Mouse (Mus musculus): Measurements from ENCODE around the gene Rpusd2. TPM values are rescaled to one million over a fixed set of nuclear protein-coding genes. Genes with fewer than 3 reads are reported as not detected.

The Rpusd2 gene
- polyA plus RNA-seq, 1 experiment from 2014 or later, result 2.4 TPM

- Histone ChIP-seq H3K36me3 (ENCODE audit: inconsistent target) (peaks cover 41% of the 10 kb centered on the region), H3K27ac (no peak overlapping the region), H3K4me3 (ENCODE audit: inconsistent target) (no peak overlapping the region), H3K79me2 (ENCODE audit: inconsistent target) (no peaks in the 10 kb centered on the region)
- 90% methylated on average over 5 of the region's 5 CpGs for WGBS (ENCODE audit: missing documents)
Observed at GRCm38 (mm10) chr2:119019131-119019530, 15.5 kb upstream of the Rpusd2 start.

GRCm38 (mm10) chr2:119019538-119019937 lies 15.1 kb upstream of the Rpusd2 start:
- WGBS (ENCODE audit: missing documents), result 90% methylated on average over 4 of the region's 4 CpGs
- no peak overlapping the region for H3K27ac ChIP-seq
- H3K4me3 ChIP-seq (ENCODE audit: inconsistent target), result no peak overlapping the region
- no peaks in the 10 kb centered on the region for H3K79me2 ChIP-seq (ENCODE audit: inconsistent target)
- peaks cover 43% of the 10 kb centered on the region for H3K36me3 ChIP-seq (ENCODE audit: inconsistent target)

GRCm38 (mm10) chr2:119023154-119023660 lies 11.4 kb upstream of the Rpusd2 start:
- Histone ChIP-seq H3K4me3 (ENCODE audit: inconsistent target) (no peak overlapping the region), H3K79me2 (ENCODE audit: inconsistent target) (peaks cover 12% of the 10 kb centered on the region), H3K27ac (no peak overlapping the region), H3K36me3 (ENCODE audit: inconsistent target) (peaks cover 62% of the 10 kb centered on the region)
- WGBS (ENCODE audit: missing documents), result over 99% methylated on average over 6 of the region's 6 CpGs

- no peak overlapping the region for H3K27ac ChIP-seq
- WGBS (ENCODE audit: missing documents), result 80% methylated on average over 9 of the region's 9 CpGs
- peaks cover 20% of the 10 kb centered on the region for H3K79me2 ChIP-seq (ENCODE audit: inconsistent target)
- H3K4me3 ChIP-seq (ENCODE audit: inconsistent target), result no peak overlapping the region
- H3K36me3 ChIP-seq (ENCODE audit: inconsistent target), result peaks cover 50% of the 10 kb centered on the region
Observed at GRCm38 (mm10) chr2:119024536-119025238, 9.9 kb upstream of the Rpusd2 start.

DNA sequence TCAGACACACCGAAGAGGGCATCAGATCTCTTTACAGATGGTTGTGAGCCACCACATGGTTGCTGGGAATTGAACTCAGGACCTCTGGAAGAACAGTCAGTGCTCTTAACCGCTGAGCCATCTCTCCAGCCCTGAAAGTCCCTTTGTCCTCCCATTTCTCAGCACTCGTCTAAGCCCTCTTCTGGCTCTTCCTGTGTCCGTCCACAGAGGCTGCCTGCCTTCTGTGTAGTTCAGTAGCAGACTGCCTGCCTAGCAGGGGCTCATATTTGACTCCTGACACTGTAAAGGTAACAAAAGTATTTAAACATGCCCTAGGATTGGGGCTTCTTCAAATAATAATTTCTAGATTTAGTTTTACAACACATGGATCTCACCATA lies 9.4 kb upstream of the Rpusd2 start:
- H3K4me3 ChIP-seq (ENCODE audit: inconsistent target), result no peak overlapping the region

GRCm38 (mm10) chr2:119026951-119027350 lies 7.6 kb upstream of the Rpusd2 start:
- H3K4me3 ChIP-seq (ENCODE audit: inconsistent target), result no peak overlapping the region
- peaks cover 29% of the 10 kb centered on the region for H3K36me3 ChIP-seq (ENCODE audit: inconsistent target)
- peaks cover 20% of the 10 kb centered on the region for H3K79me2 ChIP-seq (ENCODE audit: inconsistent target)
- WGBS (ENCODE audit: missing documents), result 95% methylated on average over 4 of the region's 4 CpGs
- no peak overlapping the region for H3K27ac ChIP-seq

More for the DNA sequence above, 9.4 kb upstream of the Rpusd2 start:
- 98% methylated on average over 4 of the region's 4 CpGs for WGBS (ENCODE audit: missing documents)
- peaks cover 20% of the 10 kb centered on the region for H3K79me2 ChIP-seq (ENCODE audit: inconsistent target)
- no peak overlapping the region for H3K27ac ChIP-seq
- peaks cover 46% of the 10 kb centered on the region for H3K36me3 ChIP-seq (ENCODE audit: inconsistent target)

- Histone ChIP-seq H3K27ac (peak within 1 kb of the TSS; percentile 36), H3K36me3 (ENCODE audit: inconsistent target) (peaks cover 26% of the 10 kb centered on the region), H3K79me2 (ENCODE audit: inconsistent target) (peaks cover 20% of the 10 kb centered on the region), H3K4me3 (ENCODE audit: inconsistent target) (peak within 1 kb of the TSS; percentile 96)
- WGBS (ENCODE audit: missing documents), result under 1% methylated on average over 27 of the region's 28 CpGs
Observed at GRCm38 (mm10) chr2:119028941-119029551, 5.5 kb upstream of the Rpusd2 start, which contains the start of gene Ccdc32. Ccdc32 (minus strand) TSS chr2:119029393.

- Histone ChIP-seq H3K79me2 (ENCODE audit: inconsistent target) (peaks cover 19% of the 10 kb centered on the region), H3K27ac (peak overlapping the region; percentile 15; the same call in 1 of the 2 replicates), H3K36me3 (ENCODE audit: inconsistent target) (peaks cover 4% of the 10 kb centered on the region; the same call in 1 of the 2 replicates), H3K4me3 (ENCODE audit: inconsistent target) (no peak overlapping the region)
- WGBS (ENCODE audit: missing documents), result 22% methylated on average over 4 of the region's 4 CpGs
Observed at GRCm38 (mm10) chr2:119032191-119032590, 2.4 kb upstream of the Rpusd2 start.

- no peak overlapping the region for H3K27ac ChIP-seq
- H3K36me3 ChIP-seq (ENCODE audit: inconsistent target), result peaks cover 16% of the 10 kb centered on the region
- H3K79me2 ChIP-seq (ENCODE audit: inconsistent target), result no peaks in the 10 kb centered on the region
- peak overlapping the region; percentile 65 for H3K4me3 ChIP-seq (ENCODE audit: inconsistent target)
- 22% methylated on average over 7 of the region's 7 CpGs for WGBS (ENCODE audit: missing documents)
Observed at GRCm38 (mm10) chr2:119035397-119035745, 781 bp downstream of the Rpusd2 start.

- H3K27ac ChIP-seq, result no peak overlapping the region
- peaks cover 16% of the 10 kb centered on the region for H3K36me3 ChIP-seq (ENCODE audit: inconsistent target)
- no peaks in the 10 kb centered on the region for H3K79me2 ChIP-seq (ENCODE audit: inconsistent target)
- no peak overlapping the region for H3K4me3 ChIP-seq (ENCODE audit: inconsistent target)
- WGBS (ENCODE audit: missing documents), result 31% methylated on average over 4 of the region's 4 CpGs
Observed at GRCm38 (mm10) chr2:119040882-119041281, 6.3 kb downstream of the Rpusd2 start.

DNA sequence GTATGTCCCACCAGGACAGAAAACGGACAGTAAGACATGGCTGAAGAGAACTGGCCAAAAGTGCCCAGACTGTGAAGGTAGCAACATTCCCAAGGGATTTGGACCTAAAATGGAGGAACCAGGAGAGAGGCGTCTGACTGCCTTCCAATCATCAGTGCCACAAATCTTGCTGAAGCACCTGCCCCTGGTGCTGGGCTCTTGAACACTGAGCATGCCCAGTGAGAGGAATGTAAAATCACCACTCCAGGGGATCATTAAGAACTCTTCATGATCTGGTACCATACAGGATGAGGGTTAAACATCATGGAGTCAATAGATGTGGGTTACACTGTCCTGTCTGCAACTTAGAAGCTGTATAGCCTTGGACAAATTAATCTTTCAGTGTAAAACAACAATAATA lies 10.6 kb downstream of the Rpusd2 start:
- 93% methylated on average over 2 of the region's 2 CpGs for WGBS (ENCODE audit: missing documents)
- H3K36me3 ChIP-seq (ENCODE audit: inconsistent target), result no peaks in the 10 kb centered on the region
- H3K27ac ChIP-seq, result no peak overlapping the region
- no peak overlapping the region for H3K4me3 ChIP-seq (ENCODE audit: inconsistent target)
- H3K79me2 ChIP-seq (ENCODE audit: inconsistent target), result peaks cover 26% of the 10 kb centered on the region

- H3K27ac ChIP-seq, result peak within 1 kb of the TSS; percentile 89
- H3K79me2 ChIP-seq (ENCODE audit: inconsistent target), result peaks cover 44% of the 10 kb centered on the region
- peak within 1 kb of the TSS; percentile 76 for H3K4me3 ChIP-seq (ENCODE audit: inconsistent target)
- H3K36me3 ChIP-seq (ENCODE audit: inconsistent target), result no peaks in the 10 kb centered on the region
- under 1% methylated on average over 72 of the region's 77 CpGs for WGBS (ENCODE audit: missing documents)
Observed at GRCm38 (mm10) chr2:119046649-119047611, 12.3 kb downstream of the Rpusd2 start, which contains the start of gene Knl1. Knl1 (plus strand) TSS chr2:119047119.

- WGBS (ENCODE audit: missing documents), result 25% methylated on average over 4 of the region's 4 CpGs
- H3K4me3 ChIP-seq (ENCODE audit: inconsistent target), result peak overlapping the region; percentile 76
- peak overlapping the region; percentile 89 for H3K27ac ChIP-seq
- H3K36me3 ChIP-seq (ENCODE audit: inconsistent target), result no peaks in the 10 kb centered on the region
- peaks cover 53% of the 10 kb centered on the region for H3K79me2 ChIP-seq (ENCODE audit: inconsistent target)
Observed at GRCm38 (mm10) chr2:119047849-119048248, 13.3 kb downstream of the Rpusd2 start.

DNA sequence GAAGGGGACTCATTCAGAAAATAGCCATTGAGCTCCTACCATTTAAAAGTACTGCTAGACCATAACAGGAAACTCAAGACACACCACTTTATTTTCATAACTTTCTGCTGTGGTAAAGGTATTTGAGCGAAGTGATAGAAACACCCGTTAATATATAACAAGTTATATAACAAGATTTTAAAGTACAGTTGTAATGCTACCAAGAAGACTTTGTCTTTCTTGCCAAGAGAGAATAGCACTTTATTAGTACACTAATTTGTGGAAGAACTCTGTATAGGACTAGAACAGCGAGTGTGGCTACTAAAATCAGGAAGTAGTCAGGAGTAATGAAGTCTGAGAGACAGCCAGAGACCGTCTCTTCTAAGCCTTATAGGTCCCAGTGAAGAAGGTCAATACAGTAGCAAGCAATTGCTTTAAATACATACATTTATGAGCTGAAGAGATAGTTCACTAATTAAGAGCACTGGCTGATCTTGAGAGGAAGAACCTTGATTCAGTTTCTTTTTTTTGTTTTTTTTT lies 15.6 kb downstream of the Rpusd2 start:
- Histone ChIP-seq H3K79me2 (ENCODE audit: inconsistent target) (peaks cover 76% of the 10 kb centered on the region), H3K4me3 (ENCODE audit: inconsistent target) (no peak overlapping the region), H3K27ac (no peak overlapping the region), H3K36me3 (ENCODE audit: inconsistent target) (no peaks in the 10 kb centered on the region)
- whole genome bisulfite sequencing (ENCODE audit: missing documents), result 19% methylated on average over 4 of the region's 4 CpGs

Data from macrophage (primary cell).